Comparison of ENCODE assay signal across 14 mouse cellular contexts in genomic region chr10:41932943-41933342, GRCm38 (mm10).
DNase-seq lines count a peak whose midpoint lies in the region; ATAC-seq and TF ChIP-seq lines count a peak whose summit lies in the region.
"Had no signal": no experiment of that assay in that cellular context is flagged by ENCODE, and none has a peak within 500 bp of the region (broad histone marks: within the 10 kb centered on the region; RNA-seq: fewer than 3 reads in every experiment).

No protein-coding gene starts in this region.

- no peak overlapping the region for H3K9ac ChIP-seq in heart, embryonic 12.5 days
- H3K9ac ChIP-seq: limb, embryonic 15.5 days; liver, embryonic 15.5 days had no signal

- no peak overlapping the region for H3K4me3 ChIP-seq in heart, embryonic 10.5 days
- H3K4me3 ChIP-seq in heart, embryonic 12.5 days, result no peak overlapping the region
- no peak overlapping the region for H3K4me3 ChIP-seq in layer of hippocampus, adult 2 months
- H3K4me3 ChIP-seq: limb, embryonic 15.5 days; liver, embryonic 15.5 days had no signal

- H3K4me2 ChIP-seq in heart, embryonic 12.5 days, result no peak overlapping the region
- H3K4me2 ChIP-seq: limb, embryonic 15.5 days; liver, embryonic 15.5 days; midbrain, embryonic 11.5 days had no signal

- H3K9me3 ChIP-seq in heart, embryonic 10.5 days, result no peaks in the 10 kb centered on the region
- no peaks in the 10 kb centered on the region for H3K9me3 ChIP-seq in heart, embryonic 12.5 days (replicated peaks)
- H3K9me3 ChIP-seq: limb, embryonic 15.5 days; liver, embryonic 15.5 days had no signal

- ATAC-seq in cerebellum, adult (ENCODE audit: insufficient number of reproducible peaks, low FRiP score, low TSS enrichment), result no peak
- ATAC-seq in heart, embryonic 12.5 days (ENCODE audit: insufficient number of reproducible peaks, low FRiP score), result no peak
- ATAC-seq: forebrain, embryonic 14.5 days had no signal

- H3K4me1 ChIP-seq in heart, embryonic 10.5 days, result peaks cover 46% of the 10 kb centered on the region
- H3K4me1 ChIP-seq in heart, embryonic 12.5 days (replicated peaks), result peaks cover 68% of the 10 kb centered on the region

- DNase-seq in cerebellum, adult 8-10 months, result peak; percentile 23
- DNase-seq in heart, embryonic 10.5 days (ENCODE audit: low spot score), result no peak
- no peak for DNase-seq in layer of hippocampus, adult 2 months (ENCODE audit: low spot score in 2 of 2)
- no peak for DNase-seq in layer of hippocampus, postnatal 25 days (ENCODE audit: extremely low spot score in 1 of 2, low spot score in 1 of 2)
- peak; percentile 18 to 20 for DNase-seq in heart, postnatal 10 days
- DNase-seq in embryo, embryonic 10.5 days (ENCODE audit: low spot score), result no peak
- DNase-seq: layer of hippocampus, postnatal 36 days had no signal

- TF ChIP-seq CTCF in layer of hippocampus, adult 2 months (conservative IDR thresholded peaks at IDR 0.05), result no peak

- H3K36me3 ChIP-seq in heart, embryonic 10.5 days, result no peaks in the 10 kb centered on the region
- no peaks in the 10 kb centered on the region for H3K36me3 ChIP-seq in heart, embryonic 12.5 days
- H3K36me3 ChIP-seq: limb, embryonic 15.5 days; liver, embryonic 15.5 days had no signal

- H3K27ac ChIP-seq in heart, embryonic 10.5 days, result peak overlapping the region; percentile 32; the same call in 1 of the 2 replicates
- H3K27ac ChIP-seq in heart, embryonic 12.5 days (ENCODE audit: poor library complexity, severe bottlenecking), result no peak overlapping the region
- H3K27ac ChIP-seq in layer of hippocampus, adult 2 months, result peak overlapping the region; percentile 88
- H3K27ac ChIP-seq: kidney, postnatal 0 days; limb, embryonic 15.5 days; liver, embryonic 15.5 days had no signal

- no peaks in the 10 kb centered on the region for H3K27me3 ChIP-seq in heart, embryonic 10.5 days (ENCODE audit: insufficient read depth, poor library complexity, severe bottlenecking)
- H3K27me3 ChIP-seq in heart, embryonic 12.5 days (replicated peaks), result no peaks in the 10 kb centered on the region
- H3K27me3 ChIP-seq: limb, embryonic 15.5 days had no signal

- WGBS in heart, embryonic 10.5 days, result 87% methylated on average over 5 of the region's 5 CpGs
- 82% methylated on average over 5 of the region's 5 CpGs for WGBS in heart, embryonic 12.5 days

- intact Hi-C loops in heart, postnatal 10 days (cut with DNase I), result no loop called here

Comparison
In these comparisons a context has a peak if more than half of its experiments do, and no peak if none do; other contexts are left out.
1. DNase-seq: peak in cerebellum, adult 8-10 months (single experiment) and heart, postnatal 10 days (2 of 2); none in heart, embryonic 10.5 days (single experiment), layer of hippocampus, adult 2 months (0 of 2), layer of hippocampus, postnatal 25 days (0 of 2) and embryo, embryonic 10.5 days (single experiment).